Mouse (Mus musculus) embryonic facial prominence, embryonic 12.5 days (tissue): ENCODE data around the gene Gbgt1. TPM values are rescaled to one million over a fixed set of nuclear protein-coding genes. Genes with fewer than 3 reads are reported as not detected.
"Not testable (repeated sequence)": the region's sequence is repeated elsewhere in the genome, so short reads cannot be mapped to it uniquely, and the experiment has no call there.

Experiments
- ATAC-seq: fragments of 200-750 bp; cut with Nextera tagmentation; 2 replicates; pipeline ENCODE4 v1.8.0; 2017; ENCODE audit not compliant: insufficient number of reproducible peaks, insufficient read depth, low FRiP score, low TSS enrichment
- H3K27ac ChIP-seq: fragments of 300-500 bp; sonication (generic); 2 replicates; pipeline ENCODE4 v1.5.1; 2016; ENCODE audit warnings: mild to moderate bottlenecking
- H3K27me3 ChIP-seq: fragments of 300-500 bp; sonication (generic); 2 replicates; pipeline ENCODE4 v1.6.1; 2016; ENCODE audit warnings: mild to moderate bottlenecking, moderate library complexity
- H3K36me3 ChIP-seq: fragments of 300-500 bp; sonication (generic); 2 replicates; pipeline ENCODE4 v1.6.1; 2016; ENCODE audit warnings: mild to moderate bottlenecking
- H3K4me1 ChIP-seq: fragments of 300-500 bp; sonication (generic); 2 replicates; pipeline ENCODE4 v1.6.1; 2016
- H3K4me2 ChIP-seq: fragments of 300-500 bp; sonication (generic); replicated peaks from 2 replicates; pipeline ENCODE4 v1.6.1; 2016; ENCODE audit warnings: mild to moderate bottlenecking, moderate library complexity
- H3K4me3 ChIP-seq: fragments of 300-500 bp; sonication (generic); 2 replicates; pipeline ENCODE4 v1.5.1; 2016; ENCODE audit warnings: mild to moderate bottlenecking
- H3K9ac ChIP-seq: fragments of 300-500 bp; sonication (generic); 2 replicates; pipeline ENCODE4 v1.6.1; 2016; ENCODE audit warnings: mild to moderate bottlenecking, moderate library complexity
- H3K9me3 ChIP-seq: fragments of 300-500 bp; sonication (generic); 2 replicates; pipeline ENCODE4 v1.6.1; 2016; ENCODE audit warnings: mild to moderate bottlenecking, moderate library complexity
- WGBS: fragments of 180-500 bp; shearing (Covaris S2); methylation state at CpG from one replicate; pipeline ENCODE4 v1.1.7; 2016; 5-methylcytosine and 5-hydroxymethylcytosine counted together
- polyA plus RNA-seq: library from polyadenylated mRNA; unstranded; fragments of >200 nt; fragmentation: Nextera tagmentation; extraction: Ambion mirVana; gene quantifications from 2 replicates; pipeline ENCODE4 v1.2.1, GENCODE M21; 2016

The Gbgt1 gene
- polyA plus RNA-seq, 1 experiment from 2014 or later = 0.36 TPM

DNA sequence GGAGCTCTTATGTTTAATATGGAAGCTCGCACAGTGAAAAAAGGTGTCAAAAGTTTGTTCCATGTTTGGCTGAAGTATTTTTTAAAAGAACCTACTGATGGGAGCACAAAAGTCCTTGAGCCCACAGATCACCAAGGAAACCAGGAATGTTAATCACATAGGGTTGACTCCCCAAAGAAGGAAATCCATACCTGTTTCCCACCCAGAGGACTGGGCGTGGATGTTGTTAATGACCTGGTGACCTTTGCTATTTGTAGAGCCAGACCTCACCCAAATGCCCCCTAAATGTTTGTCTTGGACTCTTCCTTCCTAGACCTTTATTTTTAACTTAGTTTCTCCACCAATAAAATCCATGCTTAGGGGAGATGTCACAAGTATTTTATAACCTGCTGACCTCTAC lies 26.1 kb upstream of the Gbgt1 start:
- Histone ChIP-seq H3K4me3 (no peak overlapping the region), H3K4me2 (no peak overlapping the region), H3K4me1 (peaks cover 17% of the 10 kb centered on the region), H3K36me3 (peaks cover 42% of the 10 kb centered on the region), H3K27ac (no peak overlapping the region), H3K9me3 (0 out of 2 replicates have a peak, but pooled peaks cover 6% of the 10 kb centered on the region), H3K9ac (no peak overlapping the region), H3K27me3 (0 out of 2 replicates have a peak, but pooled peaks cover 4% of the 10 kb centered on the region)
- ATAC-seq = no peak
- WGBS = 93% methylated on average over 2 of the region's 2 CpGs

DNA sequence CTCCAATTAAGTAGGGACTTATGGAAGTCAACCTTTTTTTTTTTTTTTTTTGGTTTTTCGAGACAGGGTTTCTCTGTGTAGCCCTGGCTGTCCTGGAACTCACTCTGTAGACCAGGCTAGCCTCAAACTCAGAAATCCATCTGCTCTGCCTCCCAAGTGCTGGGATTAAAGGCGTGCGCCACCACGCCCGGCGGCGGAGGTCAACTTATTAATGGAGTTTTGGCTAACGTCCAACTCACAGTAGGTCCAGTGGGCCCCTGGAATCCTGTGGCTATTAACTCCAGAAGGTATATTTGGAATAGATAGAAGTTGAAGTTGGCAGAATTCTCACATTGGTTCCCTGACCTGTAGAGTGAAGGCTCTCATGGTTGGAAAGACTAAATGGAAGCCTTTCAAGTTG lies 24.7 kb upstream of the Gbgt1 start:
- H3K4me2 ChIP-seq, H3K27me3 ChIP-seq, H3K27ac ChIP-seq, H3K9me3 ChIP-seq, H3K9ac ChIP-seq, H3K4me1 ChIP-seq, H3K4me3 ChIP-seq, ATAC-seq: not testable (repeated sequence)
- peaks cover 42% of the 10 kb centered on the region for H3K36me3 ChIP-seq
- WGBS = 92% methylated on average over 8 of the region's 8 CpGs

DNA sequence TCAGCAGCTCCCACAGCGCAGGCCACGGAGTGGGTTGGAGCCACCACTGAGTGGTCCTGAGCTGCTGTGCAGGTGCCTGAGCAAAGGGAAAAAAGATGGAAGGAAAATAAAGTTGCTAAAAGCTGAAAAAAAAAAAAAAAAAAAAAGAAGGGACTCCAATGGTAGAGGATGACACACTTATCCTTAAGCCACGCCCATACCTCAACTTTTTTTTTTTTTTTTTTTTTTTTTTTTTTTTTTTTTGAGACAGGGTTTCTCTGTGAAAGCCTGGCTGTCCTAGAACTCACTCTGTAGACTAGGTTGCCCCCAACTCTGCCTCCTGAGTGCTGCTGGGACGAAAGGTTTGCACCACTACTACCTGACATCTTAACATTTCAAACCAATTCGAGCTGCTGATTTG lies 18.7 kb upstream of the Gbgt1 start:
- H3K9ac ChIP-seq, H3K9me3 ChIP-seq, H3K36me3 ChIP-seq, H3K27me3 ChIP-seq, H3K4me3 ChIP-seq, H3K27ac ChIP-seq, ATAC-seq, H3K4me2 ChIP-seq, H3K4me1 ChIP-seq: not testable (repeated sequence)
- WGBS = 87% methylated on average over 5 of the region's 5 CpGs

DNA sequence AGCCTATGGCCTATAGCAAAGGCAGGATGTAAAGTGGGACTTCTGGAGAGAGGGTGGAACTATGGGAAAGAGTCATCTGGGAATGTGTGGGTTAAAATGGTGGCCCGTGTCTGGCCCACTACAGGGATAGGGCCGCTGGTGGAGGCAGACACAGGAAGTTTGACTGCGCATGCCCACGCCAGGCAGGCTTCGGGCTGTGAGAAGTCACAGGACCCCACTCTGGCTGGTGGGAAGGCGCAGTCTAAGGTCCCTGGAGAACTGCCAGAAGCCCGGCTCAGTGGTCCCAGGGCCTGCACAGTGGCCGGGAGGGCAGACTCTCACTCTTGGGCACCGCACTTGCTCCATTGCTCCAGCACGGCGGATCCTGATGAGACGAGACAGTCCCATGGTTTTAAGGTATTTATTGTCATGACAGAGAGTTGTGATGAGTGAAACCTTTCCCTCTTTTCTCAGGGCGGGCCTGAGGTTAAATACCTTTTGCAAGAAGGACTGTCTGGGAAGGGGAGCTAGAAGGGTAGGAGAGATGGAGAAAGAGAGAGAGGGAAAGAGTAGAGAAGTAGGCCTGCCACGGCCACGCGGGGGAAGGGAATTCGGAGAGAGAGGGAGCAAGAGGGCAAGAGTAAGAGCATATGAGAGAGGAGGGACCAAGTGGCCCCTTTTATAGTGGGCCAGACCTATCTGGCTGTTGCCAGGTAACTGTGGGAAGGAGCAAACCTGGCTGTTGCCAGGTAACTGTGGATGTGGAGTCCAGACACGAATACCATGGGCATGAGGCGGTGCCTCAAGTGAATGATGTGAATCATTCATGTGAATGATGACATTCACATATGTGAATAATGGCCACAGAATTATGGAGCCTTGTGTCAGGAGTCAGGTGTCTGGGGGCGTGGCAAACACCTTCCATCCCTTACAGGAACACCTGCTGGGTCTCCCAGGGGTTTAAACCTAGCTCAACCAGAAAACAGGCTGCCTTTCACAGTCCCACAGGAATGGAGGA lies 17.2 kb upstream of the Gbgt1 start:
- H3K9me3 ChIP-seq = no peaks in the 10 kb centered on the region
- no peaks in the 10 kb centered on the region for H3K36me3 ChIP-seq
- 0 out of 2 replicates have a peak overlapping the region, but pooled peaks have one; percentile 2 for H3K9ac ChIP-seq
- H3K4me2 ChIP-seq = 0 out of 2 replicates have a peak overlapping the region, but pooled peaks have one; percentile 11
- WGBS = 81% methylated on average over 20 of the region's 20 CpGs
- no peak for ATAC-seq
- H3K4me1 ChIP-seq = no peaks in the 10 kb centered on the region
- 0 out of 2 replicates have a peak overlapping the region, but pooled peaks have one; percentile 6 for H3K27ac ChIP-seq
- no peak overlapping the region for H3K4me3 ChIP-seq
- H3K27me3 ChIP-seq = no peaks in the 10 kb centered on the region

DNA sequence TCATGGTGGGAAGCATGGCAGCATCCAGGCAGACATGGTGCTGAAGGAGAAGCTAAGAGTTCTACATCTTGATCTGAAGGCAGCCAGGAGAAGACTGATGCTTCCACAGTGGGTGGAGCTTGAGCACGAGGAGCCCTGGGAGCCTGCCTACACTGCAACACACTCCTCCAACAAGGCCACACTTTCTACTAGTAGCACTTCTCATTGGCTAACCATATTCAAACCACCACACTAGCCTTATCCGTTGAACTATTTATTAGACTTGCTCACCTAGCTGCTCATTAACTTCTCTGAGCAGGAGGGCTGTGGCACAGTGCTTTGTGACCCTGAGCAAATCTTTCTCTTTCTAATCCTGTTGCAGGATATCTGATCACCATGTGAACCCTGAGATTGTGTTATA lies 12.8 kb upstream of the Gbgt1 start:
- Histone ChIP-seq H3K9ac (no peak overlapping the region), H3K4me2 (no peak overlapping the region), H3K4me3 (no peak overlapping the region), H3K27me3 (no peaks in the 10 kb centered on the region), H3K9me3 (no peaks in the 10 kb centered on the region), H3K36me3 (no peaks in the 10 kb centered on the region), H3K4me1 (no peaks in the 10 kb centered on the region), H3K27ac (no peak overlapping the region)
- no peak for ATAC-seq
- WGBS = 87% methylated on average over 2 of the region's 2 CpGs

DNA sequence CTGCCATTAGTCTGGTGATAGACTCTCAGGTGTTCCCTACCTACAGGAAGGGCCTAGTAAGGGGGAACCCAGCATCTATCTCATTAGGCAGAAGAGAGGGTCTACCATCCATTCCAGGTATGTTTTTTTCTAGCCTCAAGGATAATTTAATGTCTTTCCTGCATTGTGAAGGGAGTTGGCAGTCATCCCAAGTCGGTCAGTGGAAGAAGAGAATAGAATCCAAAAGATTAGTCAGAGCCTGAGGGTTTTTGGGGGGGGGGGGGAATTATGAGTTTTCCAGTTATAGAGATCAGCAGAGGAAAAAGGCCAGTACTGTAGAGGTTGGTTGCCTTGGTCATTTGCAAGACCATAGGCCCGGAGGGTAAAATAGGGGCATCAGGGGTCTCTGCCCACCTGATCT lies 2.2 kb upstream of the Gbgt1 start:
- Histone ChIP-seq H3K4me2 (no peak overlapping the region), H3K4me3 (no peak overlapping the region), H3K27ac (no peak overlapping the region), H3K4me1 (no peaks in the 10 kb centered on the region), H3K9me3 (no peaks in the 10 kb centered on the region), H3K27me3 (no peaks in the 10 kb centered on the region), H3K36me3 (no peaks in the 10 kb centered on the region), H3K9ac (no peak overlapping the region)
- no peak for ATAC-seq
- 79% methylated on average over 2 of the region's 2 CpGs for WGBS

DNA sequence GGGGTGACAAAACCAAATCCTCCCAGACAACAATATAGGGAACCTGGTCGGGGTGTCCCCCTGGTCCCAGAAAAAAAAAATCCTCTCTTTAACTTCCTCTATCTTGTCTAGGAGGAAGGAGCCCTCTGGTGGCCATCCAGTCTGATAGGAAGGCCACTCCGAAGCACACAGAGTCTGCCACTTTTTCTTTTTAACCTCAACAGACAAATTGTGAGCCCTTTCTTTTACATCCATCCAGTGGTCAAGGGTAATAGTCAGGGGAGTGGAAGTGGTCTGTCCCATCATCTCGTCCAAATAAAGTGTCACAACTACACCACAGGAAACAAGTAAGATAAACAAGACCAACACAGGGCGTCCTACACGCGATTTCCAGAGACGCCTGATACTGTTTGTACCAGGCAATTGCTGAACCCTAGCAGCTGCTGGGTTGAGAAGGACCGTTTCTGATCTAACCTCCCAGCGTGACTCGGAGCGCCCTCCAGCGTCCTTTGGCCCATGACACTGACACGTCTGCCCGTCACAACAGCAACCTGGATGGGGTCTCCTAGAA lies 1.4 kb upstream of the Gbgt1 start:
- H3K4me3 ChIP-seq = no peak overlapping the region

DNA sequence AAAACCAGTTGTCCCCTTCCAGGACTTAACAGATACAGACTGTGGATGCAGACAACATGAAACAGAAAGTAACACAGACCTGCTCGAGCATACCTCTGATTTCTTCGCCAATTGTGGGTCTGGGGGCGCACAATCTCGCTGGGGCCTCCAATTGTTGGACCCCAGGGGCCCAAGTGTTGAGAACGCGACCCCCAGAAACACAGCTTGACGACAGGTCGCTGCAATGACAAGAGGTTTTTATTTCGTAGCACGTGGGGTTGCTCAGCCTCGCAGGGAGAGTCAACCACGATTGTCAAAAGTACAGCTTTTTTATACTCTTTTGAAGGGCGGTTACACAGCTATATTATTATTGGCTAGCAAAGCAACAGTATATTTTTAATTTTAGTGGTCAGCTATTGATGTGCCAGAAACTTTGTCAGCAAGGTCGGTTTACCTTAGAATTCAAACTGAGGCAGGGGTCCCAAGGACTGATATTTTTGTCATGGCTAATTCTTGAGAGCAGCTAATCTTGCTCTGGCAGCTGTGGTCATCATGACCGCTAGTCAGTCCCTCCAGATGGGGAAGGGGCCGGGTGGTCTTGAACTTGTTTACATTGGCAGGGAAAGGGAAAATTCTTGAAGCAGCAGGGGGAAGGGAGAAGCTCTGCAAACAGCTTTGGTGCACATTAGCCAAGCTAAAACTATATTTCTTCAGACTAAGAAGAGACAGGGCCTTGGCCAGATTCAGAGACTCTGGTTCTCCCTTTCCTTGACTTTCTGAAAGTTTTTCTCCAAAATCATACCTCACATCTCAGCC lies 693 bp upstream of the Gbgt1 start:
- no peaks in the 10 kb centered on the region for H3K9me3 ChIP-seq
- no peaks in the 10 kb centered on the region for H3K27me3 ChIP-seq
- no peaks in the 10 kb centered on the region for H3K36me3 ChIP-seq
- no peak overlapping the region for H3K27ac ChIP-seq
- H3K4me3 ChIP-seq = no peak overlapping the region
- no peak overlapping the region for H3K9ac ChIP-seq
- H3K4me2 ChIP-seq = no peak overlapping the region
- no peaks in the 10 kb centered on the region for H3K4me1 ChIP-seq
- 74% methylated on average over 16 of the region's 16 CpGs for WGBS
- no peak for ATAC-seq

More for the DNA sequence above, 1.4 kb upstream of the Gbgt1 start:
- Histone ChIP-seq H3K4me1 (no peaks in the 10 kb centered on the region), H3K4me2 (no peak overlapping the region), H3K27ac (no peak overlapping the region), H3K36me3 (no peaks in the 10 kb centered on the region), H3K9ac (no peak overlapping the region), H3K9me3 (no peaks in the 10 kb centered on the region), H3K27me3 (no peaks in the 10 kb centered on the region)
- WGBS = 78% methylated on average over 14 of the region's 14 CpGs
- ATAC-seq = no peak

DNA sequence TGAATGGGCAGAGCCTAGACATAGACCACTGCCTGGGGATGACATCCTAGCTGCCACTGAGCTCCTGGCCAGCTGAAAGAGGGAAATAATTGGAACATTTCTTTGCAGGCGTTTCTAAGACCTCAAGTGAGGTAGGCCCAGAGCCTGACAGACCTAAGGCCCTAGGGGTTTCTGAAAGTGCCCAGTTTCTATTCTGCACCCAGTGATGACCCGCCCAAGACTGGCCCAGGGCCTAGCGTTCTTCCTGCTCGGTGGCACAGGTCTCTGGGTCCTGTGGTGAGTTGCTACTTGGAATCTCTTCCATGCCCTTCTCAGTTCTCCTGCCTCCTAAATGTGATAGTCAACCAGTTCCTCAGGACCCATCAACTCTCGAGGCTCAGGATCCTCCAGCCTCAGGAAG lies 870 bp downstream of the Gbgt1 start:
- no peak for ATAC-seq
- Histone ChIP-seq H3K27me3 (no peaks in the 10 kb centered on the region), H3K9me3 (no peaks in the 10 kb centered on the region), H3K27ac (no peak overlapping the region), H3K36me3 (no peaks in the 10 kb centered on the region), H3K4me1 (no peaks in the 10 kb centered on the region), H3K4me2 (no peak overlapping the region), H3K9ac (no peak overlapping the region), H3K4me3 (no peak overlapping the region)
- 78% methylated on average over 5 of the region's 5 CpGs for WGBS

DNA sequence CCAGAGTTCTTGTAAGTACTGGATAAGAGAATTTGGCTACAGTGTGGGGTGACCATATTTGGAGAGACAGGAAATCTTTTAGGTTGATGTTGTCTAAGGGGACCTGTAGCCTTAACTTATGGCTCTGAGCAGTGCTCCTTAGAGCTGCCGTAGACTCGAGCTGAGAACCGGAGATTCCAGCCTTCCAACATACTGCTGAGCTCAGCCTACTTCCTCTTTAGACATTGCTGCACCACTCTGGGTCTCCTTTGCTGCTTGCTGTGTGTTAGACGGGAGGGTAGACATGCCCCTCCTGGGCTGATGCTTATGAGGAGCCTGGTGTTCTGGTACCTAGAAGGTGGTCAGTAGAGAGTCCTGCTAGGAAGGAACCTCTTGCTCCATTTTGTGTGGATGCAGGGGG lies 1.7 kb downstream of the Gbgt1 start:
- WGBS = 84% methylated on average over 4 of the region's 4 CpGs
- Histone ChIP-seq H3K4me2 (no peak overlapping the region), H3K9ac (no peak overlapping the region), H3K27me3 (no peaks in the 10 kb centered on the region), H3K4me1 (no peaks in the 10 kb centered on the region), H3K9me3 (no peaks in the 10 kb centered on the region), H3K27ac (no peak overlapping the region), H3K36me3 (no peaks in the 10 kb centered on the region), H3K4me3 (no peak overlapping the region)
- no peak for ATAC-seq

DNA sequence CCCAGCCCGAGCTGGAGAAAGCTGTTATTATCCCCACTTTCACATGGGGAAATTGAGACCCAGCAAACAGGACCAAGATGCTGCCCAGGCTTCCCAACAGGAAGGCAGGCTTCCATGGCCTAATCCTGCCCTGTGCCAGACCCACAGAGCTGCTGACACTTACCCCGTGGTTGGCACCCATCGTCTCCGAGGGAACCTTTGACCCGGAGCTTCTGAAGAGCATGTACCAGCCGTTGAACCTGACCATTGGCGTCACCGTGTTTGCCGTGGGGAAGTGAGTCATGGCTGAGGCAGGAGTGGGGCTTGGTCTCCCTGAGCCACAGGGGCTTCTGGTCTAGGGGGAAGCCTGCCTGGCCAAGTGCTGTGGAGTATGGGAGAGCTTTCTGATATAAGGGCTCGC lies 6.3 kb downstream of the Gbgt1 start:
- Histone ChIP-seq H3K4me2 (no peak overlapping the region), H3K27ac (no peak overlapping the region), H3K9ac (no peak overlapping the region), H3K9me3 (no peaks in the 10 kb centered on the region), H3K27me3 (no peaks in the 10 kb centered on the region), H3K4me1 (no peaks in the 10 kb centered on the region), H3K4me3 (no peak overlapping the region), H3K36me3 (no peaks in the 10 kb centered on the region)
- ATAC-seq = no peak
- WGBS = 84% methylated on average over 10 of the region's 10 CpGs
